Mouse (Mus musculus): ENCODE data around the gene Selenom.

Gene Selenom

DNA sequence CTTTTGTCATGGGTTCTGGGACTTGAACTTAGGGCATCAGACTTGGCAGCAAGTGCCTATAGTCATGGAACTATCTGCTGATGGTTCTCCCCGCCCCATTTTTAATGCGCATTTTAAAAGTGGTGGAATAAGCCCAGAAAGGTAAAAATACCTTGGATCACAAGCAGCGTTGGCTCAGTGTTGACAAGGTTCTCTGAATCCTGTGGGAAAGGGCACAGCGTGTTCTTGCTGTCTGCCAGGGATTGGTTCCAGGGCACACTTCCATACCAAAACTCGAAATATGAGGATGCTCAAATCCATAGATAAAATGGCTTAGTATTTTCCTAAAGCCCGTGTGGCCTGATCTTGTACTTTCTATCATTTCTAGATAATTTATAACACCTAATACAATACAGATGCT is 1.2 kb upstream of the Selenom start:
- DNase-seq (ENCODE audit: low spot score): no peak

DNA sequence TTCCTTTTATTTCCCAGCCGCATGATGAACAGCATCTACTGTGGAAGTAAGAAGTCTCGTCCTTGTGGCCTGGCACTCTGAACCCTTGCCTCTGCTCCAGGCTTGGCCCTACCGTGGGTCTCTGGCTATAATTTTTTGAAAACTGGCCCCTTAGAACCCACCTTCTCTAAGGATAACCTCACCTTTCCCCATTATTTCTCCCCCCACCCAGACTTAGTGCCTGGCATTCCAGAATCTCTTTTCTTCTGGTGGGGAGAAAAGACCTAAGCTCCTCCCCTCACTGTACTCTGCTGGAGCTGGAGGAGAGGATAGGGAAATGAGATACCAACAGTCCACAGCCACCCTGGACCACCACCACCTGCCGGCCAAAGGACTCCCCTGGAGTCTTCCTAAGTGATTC is 732 bp downstream of the Selenom start:
- DNase-seq (ENCODE audit: low spot score): no peak

DNA sequence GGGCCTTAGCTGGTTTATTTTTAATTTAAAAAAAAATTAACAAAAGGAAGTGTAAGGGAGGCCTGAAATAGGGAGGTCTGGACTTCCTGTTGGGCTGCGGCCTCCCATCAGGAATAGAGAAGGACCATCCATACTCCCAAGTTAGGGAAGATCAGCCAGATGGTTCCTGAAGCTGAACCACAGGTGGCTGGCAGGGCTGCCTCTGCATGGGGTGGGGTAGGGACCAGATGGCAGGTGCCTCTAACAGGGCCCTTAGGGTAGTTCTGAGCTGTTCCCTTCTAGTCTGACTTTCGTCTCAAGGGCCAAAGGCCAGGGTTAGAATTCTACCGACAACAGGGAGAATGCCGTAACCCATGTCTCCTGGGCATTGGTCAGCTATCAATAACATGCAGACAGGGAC is 1.2 kb downstream of the Selenom start:
- no peak for DNase-seq (ENCODE audit: low spot score)

DNA sequence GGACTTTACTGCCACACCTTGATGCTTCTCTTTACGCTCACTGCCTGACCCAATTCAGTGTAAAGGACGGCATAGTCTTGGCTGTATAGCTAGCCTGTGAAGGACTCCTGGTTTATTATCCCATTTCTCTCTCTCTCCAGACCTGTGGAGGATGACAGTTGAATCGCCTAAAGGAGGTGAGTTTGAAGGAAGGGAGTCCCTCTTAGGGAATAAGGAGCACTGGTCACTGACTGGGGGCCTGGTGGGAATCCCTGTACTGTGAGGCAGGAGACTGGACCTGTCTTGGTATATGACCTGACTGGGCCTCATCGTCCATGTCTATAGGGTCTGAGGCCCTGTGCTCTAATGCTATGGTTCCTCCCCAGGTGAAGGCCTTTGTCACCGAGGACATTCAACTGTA is 1.6 kb downstream of the Selenom start:
- no peak for DNase-seq (ENCODE audit: low spot score)

DNA sequence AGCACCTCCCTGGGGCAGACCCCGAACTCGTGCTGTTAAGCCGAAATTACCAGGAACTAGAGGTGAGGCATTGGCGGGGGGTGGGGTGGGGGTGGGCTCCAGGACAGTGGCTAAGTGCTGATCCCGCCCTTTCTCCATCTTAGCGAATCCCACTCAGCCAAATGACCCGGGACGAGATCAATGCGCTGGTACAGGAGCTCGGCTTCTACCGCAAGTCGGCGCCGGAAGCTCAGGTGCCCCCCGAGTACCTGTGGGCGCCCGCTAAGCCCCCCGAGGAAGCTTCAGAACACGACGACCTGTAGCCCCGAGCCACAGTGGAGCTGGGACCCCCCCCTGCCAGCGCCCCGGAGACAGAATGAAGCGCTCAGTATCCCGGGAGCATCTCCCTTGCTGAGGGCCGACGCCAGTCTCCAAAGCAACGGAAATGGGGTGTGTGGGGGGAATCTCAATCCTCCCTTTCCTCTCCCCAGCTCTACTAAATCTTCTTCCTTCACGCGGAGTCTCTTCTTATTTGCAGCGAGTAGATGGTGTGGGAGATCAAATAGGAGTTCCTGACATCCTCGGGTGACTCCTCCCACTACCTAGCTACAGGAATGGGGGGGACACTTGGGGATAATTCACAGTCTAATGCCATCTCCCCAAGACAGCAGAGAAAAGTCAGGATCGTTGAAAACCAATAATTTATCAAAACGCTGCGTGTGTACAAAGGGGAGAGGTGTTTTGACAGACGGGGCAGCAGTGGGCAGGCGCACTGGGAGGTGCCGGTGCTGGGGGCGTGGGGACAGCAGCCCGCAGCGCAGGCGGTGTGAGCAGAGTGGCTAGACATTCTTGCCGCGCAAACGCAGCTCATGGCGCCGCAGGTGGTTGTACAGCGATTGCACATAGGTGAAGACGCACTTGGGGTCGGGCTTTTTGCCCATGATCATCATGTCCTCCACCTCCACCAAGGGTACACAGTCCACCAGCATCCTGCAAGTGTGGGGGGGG is 2.7 kb downstream of the Selenom start:
- DNase-seq (ENCODE audit: low spot score): no peak

DNA sequence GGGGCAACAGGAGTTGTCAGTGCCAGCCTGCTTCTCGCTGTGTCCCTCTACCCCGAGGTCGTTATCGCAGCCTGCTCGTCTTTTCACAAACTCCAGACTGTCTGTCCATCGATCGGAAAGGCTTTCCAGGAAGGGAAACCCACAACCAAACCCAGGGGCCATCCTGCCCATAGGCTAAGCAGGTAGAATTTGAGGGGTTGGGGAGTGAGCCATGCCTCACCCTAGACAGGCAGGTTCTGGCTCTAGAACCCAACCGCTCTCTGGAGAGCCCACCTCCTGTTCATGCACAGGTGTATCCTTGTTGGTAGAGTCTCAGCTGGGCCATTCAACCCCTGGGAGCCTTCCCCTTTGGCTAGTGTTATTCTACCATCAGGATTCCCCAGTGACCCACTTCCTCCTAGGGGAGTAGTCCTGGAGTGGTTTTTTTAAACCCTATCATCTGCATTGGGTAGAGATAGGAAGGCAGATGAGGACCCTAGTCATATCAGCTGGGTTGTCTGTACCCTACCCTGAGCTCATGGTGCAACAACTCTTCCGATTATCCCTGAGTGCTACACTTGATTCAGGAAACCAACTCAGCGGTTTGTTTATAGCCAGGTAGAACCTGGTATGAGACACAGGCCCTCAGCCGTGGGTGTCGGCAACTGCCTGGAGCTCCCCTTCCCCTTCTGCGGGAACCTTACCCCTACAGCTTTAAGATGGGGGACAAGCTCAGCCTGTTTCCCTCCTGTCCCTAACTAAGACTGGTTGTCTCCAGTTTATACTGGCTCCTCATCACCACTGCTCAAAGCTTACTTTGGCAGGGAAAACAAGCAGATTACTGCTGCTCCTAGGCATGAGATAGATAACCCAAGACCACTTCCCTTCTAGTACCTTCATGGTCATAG is 3.6 kb downstream of the Selenom start:
- DNase-seq (ENCODE audit: low spot score): no peak

DNA sequence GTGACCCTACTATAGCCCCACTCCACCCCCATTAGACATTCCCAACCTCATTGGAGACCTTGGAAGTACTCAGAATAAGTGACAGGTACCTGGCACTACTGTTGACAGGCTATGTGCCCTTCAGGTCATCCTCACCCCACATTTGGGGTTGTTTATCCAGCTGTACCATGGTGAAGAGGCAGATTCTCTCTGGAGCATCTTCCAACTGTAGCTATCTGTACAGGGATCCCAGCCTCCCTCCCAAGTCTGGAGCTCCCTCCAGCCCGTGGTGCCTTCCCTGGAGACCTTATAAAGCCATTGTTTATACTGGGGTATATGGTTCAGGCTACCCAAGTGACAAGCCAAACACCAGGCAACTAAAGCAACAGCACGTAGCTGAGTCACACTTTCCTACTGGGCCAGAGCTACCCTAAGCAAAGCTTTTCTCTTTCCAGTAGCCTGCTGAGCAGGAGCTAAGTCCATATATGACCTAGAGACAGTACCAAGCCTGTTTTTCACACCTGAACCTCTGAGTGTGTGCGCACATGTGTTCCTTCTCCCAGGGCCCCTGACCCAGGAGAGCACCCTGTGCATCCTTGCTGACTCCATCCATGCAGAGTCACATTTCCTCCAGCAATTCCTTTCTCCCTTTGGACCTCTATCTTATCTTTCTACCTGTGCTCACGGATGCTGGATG is 4.7 kb downstream of the Selenom start:
- no peak for DNase-seq (ENCODE audit: low spot score)

DNA sequence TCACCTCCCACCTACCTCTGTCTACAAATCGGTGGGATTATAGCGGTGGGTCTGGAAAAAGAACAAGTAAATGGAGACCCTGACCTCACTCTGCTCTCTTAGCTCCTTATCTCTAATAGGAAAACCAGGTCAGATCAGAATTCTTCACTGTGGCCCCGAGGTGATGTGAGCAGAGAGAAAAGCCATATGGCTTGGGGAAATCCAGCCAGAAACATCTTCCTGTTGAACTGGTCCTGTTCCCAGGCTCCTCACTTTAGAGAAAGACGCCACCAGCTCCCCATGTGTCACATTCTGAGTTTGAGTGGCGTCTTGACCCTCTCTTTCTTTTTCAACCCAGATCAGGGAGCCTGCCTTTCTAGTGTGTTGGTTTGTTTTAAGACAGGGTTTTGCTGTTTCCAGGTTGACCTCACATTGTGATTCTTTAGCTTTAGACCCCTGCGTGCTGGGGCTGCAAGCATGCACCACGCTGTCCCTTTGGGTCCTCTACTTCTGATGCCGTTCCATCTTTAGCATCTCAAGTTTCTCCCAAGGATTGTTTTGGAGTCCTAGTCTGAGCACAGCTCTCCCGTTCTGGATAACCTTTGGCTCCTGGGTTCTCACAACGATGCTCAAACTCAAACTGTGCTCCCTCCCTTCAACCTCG is 5.4 kb downstream of the Selenom start:
- no peak for DNase-seq (ENCODE audit: low spot score)

DNA sequence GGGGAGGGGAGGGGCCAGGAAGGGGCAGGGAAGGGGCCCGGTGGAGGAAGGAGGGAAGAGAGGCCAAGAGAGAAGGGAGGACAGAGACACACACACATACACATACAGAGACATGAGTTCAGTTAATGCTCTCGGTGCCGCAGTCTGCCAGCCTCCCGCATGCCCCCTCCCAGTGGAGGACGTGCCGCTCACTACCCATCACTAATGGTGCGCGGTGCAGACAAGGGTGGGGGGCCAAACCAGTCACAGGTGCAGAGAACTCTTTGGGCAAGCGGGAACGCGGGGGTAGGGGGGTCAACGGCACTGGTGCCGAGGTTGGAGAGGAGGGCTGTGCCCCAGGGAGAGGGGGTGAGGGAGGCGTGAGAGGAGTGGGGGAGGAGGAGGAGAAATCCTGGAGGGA is 6.4 kb downstream of the Selenom start:
- DNase-seq (ENCODE audit: low spot score): no peak

DNA sequence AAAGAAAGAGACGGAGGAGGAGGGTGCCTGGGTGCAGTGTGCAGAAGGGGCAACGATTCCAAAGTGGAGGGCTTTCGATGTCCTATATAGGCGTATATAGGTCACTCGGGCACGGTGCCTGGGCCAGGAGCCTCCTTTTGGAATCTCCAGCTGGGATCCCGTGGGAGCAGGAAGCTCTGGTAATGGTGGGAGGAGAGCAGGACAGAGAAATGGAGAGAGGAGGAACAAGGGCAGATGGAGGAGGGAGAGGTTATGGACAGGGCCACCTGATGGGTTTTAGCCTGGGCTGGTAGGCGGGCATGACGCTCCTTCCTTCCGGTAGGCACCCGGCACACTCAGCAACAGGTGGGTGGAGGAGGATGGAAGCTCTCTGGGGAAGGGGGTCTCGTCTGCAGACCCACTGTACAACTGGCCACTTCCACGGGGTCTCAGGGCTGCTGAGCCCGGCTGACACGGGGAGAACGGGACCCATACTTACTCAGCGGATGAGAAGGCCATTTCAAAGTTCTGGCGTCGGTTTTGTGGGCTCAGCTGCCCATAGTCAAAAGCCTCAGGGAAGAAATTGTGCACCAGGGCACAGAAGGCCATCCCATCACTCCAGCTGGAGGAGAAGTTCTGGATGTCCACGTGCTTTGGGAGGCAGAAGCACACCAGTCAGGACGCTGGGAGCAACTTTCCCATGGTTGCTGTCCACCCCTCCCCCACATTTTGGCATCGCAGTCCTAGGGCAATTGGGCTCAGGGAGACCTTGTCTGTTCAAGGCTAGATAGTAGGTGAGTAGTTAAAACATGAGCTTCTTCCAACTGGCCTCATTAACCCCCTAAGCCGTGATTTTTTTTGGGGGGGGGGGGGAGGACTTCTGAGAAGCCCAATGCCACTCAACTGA is 7.1 kb downstream of the Selenom start:
- DNase-seq (ENCODE audit: low spot score): no peak

DNA sequence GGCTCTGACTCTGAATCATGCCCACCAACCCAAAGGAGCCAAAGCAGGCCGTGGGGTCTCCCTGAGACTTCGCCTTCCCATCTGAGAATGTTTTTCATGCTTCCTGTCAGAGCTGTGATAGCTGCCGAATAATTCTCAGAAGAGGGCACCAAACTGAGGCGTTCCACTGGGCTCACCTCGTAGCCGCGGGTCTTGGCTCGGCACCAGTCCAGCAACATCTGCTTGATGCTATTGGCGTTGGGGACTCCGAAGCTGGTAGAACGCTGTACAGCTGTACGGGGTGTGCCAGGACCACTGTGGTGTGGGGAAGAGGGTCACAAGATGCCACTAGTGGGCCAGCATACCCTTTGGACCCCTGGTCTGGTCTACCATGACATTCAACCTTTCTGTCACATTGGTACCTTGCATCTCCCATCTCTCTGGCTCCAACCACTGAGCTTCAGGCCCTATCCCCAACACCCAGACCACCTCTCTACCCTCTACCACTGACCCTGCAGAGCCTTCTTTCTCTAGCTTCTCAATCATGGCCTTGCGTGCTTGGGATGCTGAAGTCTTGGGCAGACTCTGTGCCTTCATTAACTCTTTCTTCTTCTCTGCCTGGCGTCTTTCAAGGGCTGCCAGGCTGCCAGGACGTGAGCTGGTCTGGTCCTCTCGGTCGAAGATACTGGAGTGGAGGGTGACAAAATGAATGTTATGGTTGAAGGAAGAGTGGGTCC is 8.0 kb downstream of the Selenom start:
- DNase-seq (ENCODE audit: low spot score): no peak

DNA sequence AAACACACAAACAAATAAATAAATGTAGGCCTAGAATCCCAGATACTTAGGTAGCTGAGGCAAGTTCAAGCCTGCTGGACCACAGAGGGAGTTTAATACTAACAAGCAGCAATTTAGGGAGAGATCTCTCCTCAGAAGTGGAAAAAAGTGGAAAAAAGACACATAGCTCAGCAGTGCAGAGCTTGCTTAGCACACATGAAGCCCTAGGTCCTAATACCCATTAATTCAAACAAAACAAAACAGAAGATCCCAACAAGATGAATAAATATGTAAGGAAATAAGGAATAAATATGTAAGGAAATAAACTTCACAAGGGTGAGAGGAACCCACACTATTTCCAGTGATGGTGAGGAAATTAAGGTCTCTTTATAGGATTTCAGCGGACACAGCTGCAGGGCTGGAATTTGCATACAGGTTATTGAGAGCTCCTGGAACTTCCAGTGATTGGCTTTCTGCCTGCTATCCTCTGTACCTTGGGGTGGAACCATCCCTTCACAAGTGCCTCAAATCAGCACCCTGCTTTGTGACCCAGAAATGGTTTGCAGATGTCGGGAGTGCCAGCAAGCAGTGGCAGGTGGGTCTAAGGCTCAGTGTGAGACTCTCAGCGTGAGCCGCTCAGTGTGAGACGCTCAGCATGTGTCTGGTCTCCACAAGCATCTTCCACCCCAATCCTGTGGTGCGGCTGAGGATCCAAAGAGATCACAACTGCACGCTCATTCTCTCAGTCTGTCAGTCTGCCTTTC is 9.5 kb downstream of the Selenom start:
- no peak for DNase-seq (ENCODE audit: low spot score)

DNA sequence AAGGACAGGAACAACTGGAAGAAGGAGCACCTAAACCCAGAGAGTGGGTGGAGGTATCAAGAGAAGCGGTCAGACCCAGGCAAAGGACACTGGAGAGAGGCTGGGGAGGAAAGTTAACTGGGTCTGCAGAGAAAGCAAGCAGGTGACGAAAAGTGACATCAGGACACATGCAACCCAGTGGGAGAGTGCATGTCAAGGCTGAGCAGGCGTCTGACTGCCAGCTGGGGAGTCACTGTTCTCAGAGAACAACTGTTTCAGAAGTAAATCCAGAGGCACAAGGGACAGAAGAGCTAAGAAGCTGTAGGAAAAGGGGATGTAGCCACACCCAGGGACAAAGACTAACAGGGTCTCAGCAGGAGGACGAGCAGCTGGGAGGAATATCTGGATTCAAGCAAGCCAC is 11.1 kb downstream of the Selenom start:
- no peak for DNase-seq (ENCODE audit: low spot score)

DNA sequence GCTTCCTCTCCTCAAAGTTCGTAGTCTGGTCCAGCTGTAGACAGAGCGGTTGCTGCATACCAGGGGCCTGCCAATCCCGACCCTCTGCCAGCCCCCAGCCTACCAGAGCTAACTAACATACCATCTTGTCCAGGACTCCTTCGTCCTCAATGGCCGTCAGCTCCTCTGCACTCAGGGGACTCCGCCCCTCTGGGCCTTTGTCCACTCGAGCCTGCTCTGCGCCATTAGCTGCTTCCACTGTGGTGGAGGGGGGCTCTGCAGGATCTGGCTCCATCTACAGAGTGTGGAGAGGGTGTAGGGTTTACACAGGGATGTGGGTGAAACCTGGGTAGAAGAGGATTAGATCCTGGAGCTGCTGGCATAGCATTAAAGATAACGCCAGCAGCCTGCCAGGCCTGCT is 11.7 kb downstream of the Selenom start:
- DNase-seq (ENCODE audit: low spot score): no peak

DNA sequence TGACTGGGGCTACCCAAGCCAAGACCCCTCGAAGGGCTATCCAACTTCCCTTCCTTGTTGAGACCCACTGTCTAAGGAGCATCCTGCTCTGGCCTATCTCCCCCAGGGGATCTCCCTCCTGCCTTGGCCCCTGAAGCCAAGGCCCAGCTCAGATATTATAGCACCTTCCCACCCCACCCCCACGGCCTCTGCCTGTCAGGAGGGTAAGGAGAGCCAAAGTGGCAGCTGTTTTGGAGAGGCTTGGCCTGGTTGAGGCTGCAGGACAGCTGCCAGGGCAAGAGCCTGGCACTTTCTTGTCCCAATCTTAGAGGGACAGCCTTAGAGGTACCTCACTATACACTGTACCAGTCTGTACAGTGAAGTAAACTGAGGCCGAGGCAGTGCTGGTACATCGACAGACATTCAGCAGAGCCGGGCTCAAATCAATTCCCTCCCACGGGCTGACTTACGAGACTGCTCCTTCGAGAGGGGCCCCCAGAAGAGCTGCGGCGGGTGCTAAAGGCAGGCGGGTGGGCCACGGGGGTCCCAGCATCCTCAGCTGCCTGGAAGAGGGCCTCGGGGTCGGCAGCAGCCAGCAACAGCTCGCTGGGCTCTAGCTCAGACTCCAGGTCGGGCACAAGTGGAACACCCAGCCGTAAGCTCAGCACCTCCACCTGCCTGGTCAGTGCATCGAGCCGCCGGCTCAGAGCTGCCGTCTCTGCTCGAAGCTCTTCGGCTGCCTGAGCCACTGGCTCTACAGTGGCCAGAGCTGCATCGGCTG is 12.7 kb downstream of the Selenom start:
- DNase-seq (ENCODE audit: low spot score): no peak

DNA sequence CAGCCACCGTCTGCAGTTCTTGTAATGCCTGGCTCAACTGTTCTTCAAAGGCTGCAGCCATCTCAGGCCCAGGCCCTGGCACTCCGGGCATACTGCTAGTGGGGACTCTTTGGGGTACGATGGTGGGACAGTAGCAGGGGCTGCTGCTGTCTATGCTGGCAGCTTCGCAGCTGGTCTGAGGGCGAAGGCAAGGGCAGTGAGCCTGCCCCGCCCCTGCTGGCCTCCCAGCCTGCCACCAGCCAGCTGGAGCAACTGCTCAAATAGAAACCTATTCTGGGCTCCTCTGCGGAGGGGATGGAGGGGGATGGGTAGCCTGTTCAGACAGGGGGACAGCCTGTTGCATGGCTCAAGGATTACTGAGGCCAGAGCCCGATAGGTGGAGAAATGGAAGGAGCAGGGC is 13.3 kb downstream of the Selenom start:
- DNase-seq (ENCODE audit: low spot score): no peak

DNA sequence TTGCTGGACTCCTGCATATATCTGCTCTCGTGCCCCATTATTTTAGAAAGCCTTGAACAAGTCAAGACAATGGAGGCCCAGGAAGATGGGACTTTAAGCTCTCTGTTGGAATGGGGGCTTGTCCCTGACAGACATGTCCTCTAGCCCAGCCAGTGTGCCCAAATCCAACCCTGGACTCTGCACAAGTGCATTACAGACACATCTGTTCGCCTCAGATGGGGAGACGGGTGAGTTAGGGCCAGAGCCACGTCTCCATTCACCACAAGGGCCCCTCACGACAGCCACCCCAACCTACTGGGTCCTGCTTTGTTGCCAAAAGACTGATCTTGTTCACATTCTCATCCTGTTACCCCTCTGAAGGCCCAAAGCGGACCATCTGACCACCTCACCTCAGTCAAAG is 13.7 kb downstream of the Selenom start:
- no peak for DNase-seq (ENCODE audit: low spot score)

DNA sequence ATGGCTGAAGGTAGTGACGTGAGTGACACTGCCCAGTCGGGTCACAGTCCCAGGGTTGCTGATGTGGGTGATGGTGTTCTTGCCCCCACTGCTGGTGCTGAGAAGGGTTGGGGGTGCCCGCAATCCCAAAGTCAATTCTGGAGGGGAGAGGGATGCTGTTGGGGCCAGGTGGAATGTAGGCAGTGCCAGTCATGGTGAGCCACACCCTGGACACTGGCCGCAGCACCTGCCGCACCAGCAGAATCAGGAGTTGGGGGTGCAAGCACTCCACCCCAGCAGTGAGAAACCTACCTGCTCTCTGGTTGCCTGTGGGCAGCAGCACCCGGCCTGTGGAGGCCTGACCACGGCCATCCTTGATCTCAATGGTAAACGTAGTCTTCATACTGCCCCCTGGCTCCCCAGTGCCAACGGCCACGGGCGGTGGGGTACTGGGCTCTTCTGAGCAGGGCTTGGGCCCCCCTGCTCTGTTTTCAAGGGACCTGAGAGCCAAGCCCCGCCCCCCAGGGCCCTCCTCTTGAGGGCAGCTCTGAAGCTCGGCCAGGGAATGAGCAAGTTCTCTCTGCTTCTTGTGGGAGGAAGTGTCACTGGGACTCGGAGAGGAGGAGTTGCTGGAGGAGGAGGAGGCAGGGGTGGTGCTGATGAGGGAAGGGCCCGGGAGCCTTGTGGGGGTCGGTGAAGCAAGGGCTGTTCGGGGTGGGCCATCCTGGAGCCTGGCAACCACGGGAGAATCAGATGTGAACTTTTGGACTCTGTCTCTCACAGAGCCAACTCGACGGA is 15.2 kb downstream of the Selenom start:
- DNase-seq (ENCODE audit: low spot score): no peak

Measured in left cerebral cortex, adult 11 months (tissue).